Mouse (Mus musculus): ENCODE data around the gene Mroh9.
A peak's percentile ranks its signal among the peaks of the same experiment; 100 is the strongest.

- TF ChIP-seq POLR2A (IDR thresholded peaks at IDR 0.05; ENCODE audit: low read depth, low read length) (no peak), CTCF (IDR thresholded peaks at IDR 0.05; ENCODE audit: extremely low read depth, insufficient read length, insufficient replicate concordance, low read depth, low read length) (peak; percentile 29; the same call in 1 of the 2 replicates)
Observed at GRCm38 (mm10) chr1:163070502-163070901, 15.0 kb downstream of the Mroh9 start.
